Mouse (Mus musculus): ENCODE measurements around the gene Fndc4. TPM values are rescaled to one million over a fixed set of nuclear protein-coding genes. Genes with fewer than 3 reads are reported as not detected.

Fndc4 gene
- total and polyA plus RNA-seq, 3 experiments: 0.32 TPM; not detected in 2

- no peak overlapping the region for H3K4me3 ChIP-seq (ENCODE audit: control insufficient read depth in 1 of 2, insufficient read depth in 1 of 2, low read depth in 2 of 2, low read length in 2 of 2)
- TF ChIP-seq ELF1 (IDR thresholded peaks at IDR 0.05; ENCODE audit: low read depth, low read length): no peak
- no peak for TF ChIP-seq MAZ (IDR thresholded peaks at IDR 0.05; ENCODE audit: low read depth, low read length)
- TF ChIP-seq ETS1 (IDR thresholded peaks at IDR 0.05; ENCODE audit: low read depth, low read length): no peak
- no peak for TF ChIP-seq E2F4 (IDR thresholded peaks at IDR 0.05; ENCODE audit: borderline replicate concordance, low read depth, low read length)
- TF ChIP-seq HCFC1 (IDR thresholded peaks at IDR 0.05; ENCODE audit: low read depth, low read length): no peak
- TF ChIP-seq ZKSCAN1 (IDR thresholded peaks at IDR 0.05; ENCODE audit: low read depth, low read length): no peak
- no peak for TF ChIP-seq TAL1 (IDR thresholded peaks at IDR 0.05; ENCODE audit: low read length)
- TF ChIP-seq SMC3 (IDR thresholded peaks at IDR 0.05; ENCODE audit: low read depth, low read length): no peak
- TF ChIP-seq MYC (IDR thresholded peaks at IDR 0.05; ENCODE audit: low read depth, low read length): no peak
- TF ChIP-seq JUND (IDR thresholded peaks at IDR 0.05; ENCODE audit: low read depth, low read length): no peak
- TF ChIP-seq GABPA (IDR thresholded peaks at IDR 0.05; ENCODE audit: low read depth, low read length): no peak
- no peak for TF ChIP-seq GATA1 (IDR thresholded peaks at IDR 0.05; ENCODE audit: low read depth, low read length)
- TF ChIP-seq CHD2 (IDR thresholded peaks at IDR 0.05; ENCODE audit: low read length): no peak
- no peak for TF ChIP-seq RAD21 (IDR thresholded peaks at IDR 0.05; ENCODE audit: low read depth, low read length)
- no peak for TF ChIP-seq UBTF (IDR thresholded peaks at IDR 0.05; ENCODE audit: borderline replicate concordance, insufficient read depth, low read depth, low read length)
- no peak for TF ChIP-seq NRF1 (IDR thresholded peaks at IDR 0.05; ENCODE audit: insufficient read depth, low read depth, low read length, poor library complexity, severe bottlenecking)
- no peak for TF ChIP-seq MYB (IDR thresholded peaks at IDR 0.05; ENCODE audit: low read depth, low read length)
- no peak for TF ChIP-seq CTCF (IDR thresholded peaks at IDR 0.05 in 2 of 3, conservative IDR thresholded peaks at IDR 0.05 in 1 of 3; ENCODE audit: control insufficient read depth in 1 of 3, insufficient read depth in 1 of 3, low read depth in 2 of 3, low read length in 3 of 3, poor library complexity in 1 of 3, severe bottlenecking in 1 of 3)
- no peak for TF ChIP-seq MAFK (IDR thresholded peaks at IDR 0.05; ENCODE audit: borderline replicate concordance, low read depth, low read length)
- H3K4me1 ChIP-seq (ENCODE audit: control insufficient read depth in 1 of 2, insufficient read depth in 2 of 2, low read length in 2 of 2): peaks cover 12 to 25% of the 10 kb centered on the region in 2 experiments
- H3K27me3 ChIP-seq (ENCODE audit: control insufficient read depth in 1 of 2, insufficient read depth in 2 of 2, low read length in 2 of 2): no peaks in the 10 kb centered on the region
- H3K79me2 ChIP-seq (ENCODE audit: control insufficient read depth, insufficient read depth, low read length, poor library complexity): no peaks in the 10 kb centered on the region
- no peak overlapping the region for H3K9ac ChIP-seq (ENCODE audit: control insufficient read depth, low read depth, low read length, poor library complexity, severe bottlenecking)
- DNase-seq (ENCODE audit: low read depth, low spot score): no peak
- H3K27ac ChIP-seq (ENCODE audit: control insufficient read depth, low read depth, low read length): no peak overlapping the region
- H3K36me3 ChIP-seq (ENCODE audit: control insufficient read depth in 1 of 2, insufficient read depth in 2 of 2, low read length in 2 of 2): peaks cover 0 to 21% of the 10 kb centered on the region in 2 experiments; a peak in 2 of 4 replicates
- no peaks in the 10 kb centered on the region for H3K9me3 ChIP-seq (replicated peaks; ENCODE audit: insufficient read depth, low read length)
Observed at GRCm38 (mm10) chr5:31288655-31289054, 7.2 kb downstream of the Fndc4 start.

GRCm38 (mm10) chr5:31288225-31288624 is 7.7 kb downstream of the Fndc4 start:
- no peak overlapping the region for H3K9ac ChIP-seq (ENCODE audit: control insufficient read depth, low read depth, low read length, poor library complexity, severe bottlenecking)
- DNase-seq (ENCODE audit: low read depth, low spot score): no peak
- H3K4me3 ChIP-seq (ENCODE audit: control insufficient read depth in 1 of 2, insufficient read depth in 1 of 2, low read depth in 2 of 2, low read length in 2 of 2): no peak overlapping the region
- peaks cover 12 to 25% of the 10 kb centered on the region in 2 experiments for H3K4me1 ChIP-seq (ENCODE audit: control insufficient read depth in 1 of 2, insufficient read depth in 2 of 2, low read length in 2 of 2)
- no peaks in the 10 kb centered on the region for H3K79me2 ChIP-seq (ENCODE audit: control insufficient read depth, insufficient read depth, low read length, poor library complexity)
- H3K9me3 ChIP-seq (replicated peaks; ENCODE audit: insufficient read depth, low read length): no peaks in the 10 kb centered on the region
- H3K27ac ChIP-seq (ENCODE audit: control insufficient read depth, low read depth, low read length): no peak overlapping the region
- no peak for TF ChIP-seq HCFC1 (IDR thresholded peaks at IDR 0.05; ENCODE audit: low read depth, low read length)
- TF ChIP-seq MXI1 (IDR thresholded peaks at IDR 0.05; ENCODE audit: low read depth, low read length): no peak
- no peak for TF ChIP-seq SIN3A (IDR thresholded peaks at IDR 0.05; ENCODE audit: low read length)
- TF ChIP-seq KAT2A (conservative IDR thresholded peaks at IDR 0.05; ENCODE audit: low read depth, low read length): no peak
- TF ChIP-seq JUND (IDR thresholded peaks at IDR 0.05; ENCODE audit: low read depth, low read length): no peak
- TF ChIP-seq USF2 (IDR thresholded peaks at IDR 0.05; ENCODE audit: borderline replicate concordance in 1 of 2, insufficient read depth in 1 of 2, low read depth in 1 of 2, low read length in 2 of 2): no peak
- no peak for TF ChIP-seq ZMIZ1 (IDR thresholded peaks at IDR 0.05; ENCODE audit: low read depth, low read length)
- TF ChIP-seq GATA1 (IDR thresholded peaks at IDR 0.05; ENCODE audit: low read depth, low read length): no peak
- H3K36me3 ChIP-seq (ENCODE audit: control insufficient read depth in 1 of 2, insufficient read depth in 2 of 2, low read length in 2 of 2): peaks cover 0 to 21% of the 10 kb centered on the region in 2 experiments; a peak in 2 of 4 replicates
- no peaks in the 10 kb centered on the region for H3K27me3 ChIP-seq (ENCODE audit: control insufficient read depth in 1 of 2, insufficient read depth in 2 of 2, low read length in 2 of 2)
